Mouse (Mus musculus) right cerebral cortex, postnatal 14 days (tissue): ENCODE measurements at regions not wholly inside any gene's neighbourhood (a gene's known extent, or its start where the extent isn't known, plus 50 kb on each side); places are given as distances from the start of the nearest gene placed in this dataset.

Experiments used
- DNase-seq: peaks from one replicate; pipeline ENCODE4 v3.0.0; 2022

DNA sequence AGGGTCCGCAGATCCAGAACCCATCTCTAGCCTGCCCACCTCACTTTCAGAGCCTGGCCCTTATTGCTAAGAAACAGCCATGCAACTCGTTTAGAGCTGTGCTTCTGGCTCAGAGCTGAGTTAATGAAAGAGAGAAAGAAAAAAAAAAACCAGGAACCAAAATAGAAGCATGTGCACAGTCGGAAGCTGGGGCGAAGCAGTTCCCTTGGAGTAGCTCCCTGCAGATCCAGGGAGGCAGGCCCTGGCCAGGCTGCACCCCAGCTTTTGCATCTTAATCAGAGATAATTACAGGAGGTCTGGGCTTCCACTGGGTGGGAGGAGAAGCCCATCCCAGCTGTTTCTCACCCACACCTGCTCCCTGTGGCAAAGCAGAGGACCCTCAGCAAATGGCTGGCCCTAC, 53.9 kb downstream of the Adra2c start:
- DNase-seq = peak; percentile 30

- no peak for DNase-seq
Measured at GRCm38 (mm10) chr5:35334416-35335059, 54.4 kb upstream of the Hmx1 start.

- DNase-seq = no peak
Measured at GRCm38 (mm10) chr5:35335081-35335480, 53.8 kb upstream of the Hmx1 start.
